Mouse (Mus musculus): Measurements from ENCODE around the gene Slc4a1ap.

The Slc4a1ap gene

GRCm38 (mm10) chr5:31603766-31604165 is 77.0 kb downstream of the Slc4a1ap start:
- no peak for DNase-seq (ENCODE audit: low read depth, low spot score)

GRCm38 (mm10) chr5:31606151-31606550 is 79.4 kb downstream of the Slc4a1ap start:
- DNase-seq (ENCODE audit: low read depth, low spot score): no peak

All from R1 (cell line).